Mouse (Mus musculus): Measurements from ENCODE around the gene Smtn.
A peak's percentile ranks its signal among the peaks of the same experiment; 100 is the strongest.

Smtn gene

DNA sequence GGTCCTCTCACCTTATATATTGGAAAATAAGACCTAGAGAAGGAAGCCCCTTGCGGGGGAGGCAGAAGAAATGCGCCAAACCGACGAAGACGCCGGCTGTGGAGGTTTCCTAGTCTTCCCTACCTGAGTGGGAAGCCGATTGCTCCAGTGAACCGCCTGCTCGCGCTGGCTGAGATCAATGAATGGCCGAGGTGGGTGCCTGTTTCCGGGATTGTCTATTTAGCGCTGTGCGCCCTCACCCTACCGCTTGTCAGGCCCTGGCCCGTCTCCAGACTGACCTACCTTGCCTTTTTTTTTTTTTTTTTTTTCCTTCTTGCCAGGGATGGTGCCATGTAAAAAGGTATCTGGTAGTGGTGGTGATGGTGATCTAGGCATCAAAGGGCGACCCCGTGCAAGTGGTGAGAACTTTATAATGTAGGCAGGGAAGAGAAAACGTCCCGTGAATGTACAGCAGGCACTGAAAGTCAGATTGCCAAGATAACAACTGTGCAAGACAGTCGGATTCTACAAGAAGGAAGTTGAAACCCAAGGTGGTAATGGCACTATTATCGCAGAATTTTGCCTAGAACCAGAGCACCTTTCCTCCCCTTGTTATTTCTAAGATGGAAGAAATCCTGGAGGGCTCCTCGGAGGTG lies at the start of gene Smtn:
Gene Smtn (minus strand): TSS at position 162 of the 635 bp plus-strand sequence.
- no peak for DNase-seq (ENCODE audit: low spot score)

GRCm38 (mm10) chr11:3588036-3588672 lies 47.7 kb upstream of the Smtn start:
- DNase-seq (ENCODE audit: low spot score) = no peak

GRCm38 (mm10) chr11:3587350-3587749 lies 46.9 kb upstream of the Smtn start:
- DNase-seq (ENCODE audit: low spot score) = no peak

DNA sequence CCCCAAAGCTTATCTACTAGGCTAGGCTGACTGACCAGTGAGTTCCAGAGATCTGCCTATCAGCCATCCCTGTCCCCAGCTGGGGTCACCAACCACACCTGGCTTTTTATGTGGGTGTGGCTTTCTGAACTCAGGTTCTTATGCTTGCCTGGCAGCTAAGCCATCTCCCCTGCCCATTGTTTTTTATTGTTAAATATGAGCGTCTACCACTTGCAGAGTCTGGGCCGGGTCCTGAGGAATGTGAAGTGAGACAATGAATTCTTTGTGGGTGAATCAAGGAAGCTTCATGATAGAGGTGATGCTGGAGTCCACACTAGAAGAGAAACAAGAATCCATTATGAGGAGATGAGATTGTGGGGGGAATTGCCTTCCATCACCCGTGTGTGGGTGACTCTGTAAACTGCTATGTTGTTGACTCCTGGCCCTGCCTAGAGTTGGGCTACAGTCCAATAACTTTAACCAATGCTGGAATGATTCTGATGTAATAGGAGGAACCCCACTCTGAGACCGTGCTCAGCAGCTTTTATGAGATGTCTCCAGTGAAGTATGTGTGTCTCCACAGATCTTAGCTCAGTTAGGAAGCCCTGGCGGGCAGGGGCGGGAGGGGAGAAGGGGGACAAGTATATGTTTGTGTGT lies 45.7 kb upstream of the Smtn start:
- no peak for DNase-seq (ENCODE audit: low spot score)

- DNase-seq (ENCODE audit: low spot score) = no peak
These were observed 42.7 kb upstream of the Smtn start for GRCm38 (mm10) chr11:3583127-3583526.

- no peak for DNase-seq (ENCODE audit: low spot score)
These were observed 41.5 kb upstream of the Smtn start for GRCm38 (mm10) chr11:3581908-3582307.

- no peak for DNase-seq (ENCODE audit: low spot score)
These were observed 40.1 kb upstream of the Smtn start for GRCm38 (mm10) chr11:3580306-3581084.

- DNase-seq (ENCODE audit: low spot score) = no peak
These were observed 37.8 kb upstream of the Smtn start for GRCm38 (mm10) chr11:3578050-3578725.

DNA sequence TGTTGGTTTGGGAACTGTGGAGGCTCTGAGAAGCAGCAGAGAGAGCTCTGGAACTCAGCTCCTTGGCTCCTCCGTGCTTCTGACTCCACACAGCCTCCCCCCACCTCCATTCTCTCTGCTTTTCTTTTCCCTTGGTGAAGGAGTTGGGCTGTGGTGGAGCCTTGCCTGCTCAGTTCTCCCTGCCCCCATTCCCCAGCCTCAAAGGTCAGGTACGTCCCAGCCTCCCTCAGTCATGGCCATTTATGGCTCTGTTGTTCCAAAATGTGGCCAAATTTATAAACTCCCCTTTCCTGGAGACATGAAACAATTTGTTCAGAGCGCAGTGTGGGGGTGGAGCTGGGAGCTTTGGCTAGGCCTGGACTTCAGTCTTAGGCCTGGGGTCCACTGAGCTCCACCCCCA lies 34.8 kb upstream of the Smtn start:
- DNase-seq (ENCODE audit: low spot score) = no peak

- peak; percentile 67 for DNase-seq (ENCODE audit: low spot score)
These were observed 32.7 kb upstream of the Smtn start for GRCm38 (mm10) chr11:3573092-3573491.

DNA sequence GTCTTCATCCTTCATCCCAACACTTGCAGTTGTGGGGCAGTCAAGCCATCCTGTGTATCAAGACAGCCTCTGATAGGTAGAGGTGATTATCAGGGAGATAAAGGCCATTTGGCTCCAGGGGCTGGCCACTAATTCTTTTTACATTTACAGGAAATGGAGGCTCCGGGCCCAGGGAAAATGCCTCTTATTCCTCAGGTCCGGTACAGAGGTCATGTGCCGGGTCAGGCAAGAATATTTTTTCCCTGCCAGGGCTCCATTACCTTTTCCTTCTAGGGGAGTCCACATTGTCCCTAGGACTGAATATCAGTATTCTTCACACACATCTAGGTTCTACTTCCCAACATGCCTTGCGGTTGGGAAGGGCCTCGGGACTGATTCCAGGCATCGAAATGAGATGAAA lies 31.8 kb upstream of the Smtn start:
- no peak for DNase-seq (ENCODE audit: low spot score)

GRCm38 (mm10) chr11:3570321-3570720 lies 29.9 kb upstream of the Smtn start:
- DNase-seq (ENCODE audit: low spot score) = no peak

DNA sequence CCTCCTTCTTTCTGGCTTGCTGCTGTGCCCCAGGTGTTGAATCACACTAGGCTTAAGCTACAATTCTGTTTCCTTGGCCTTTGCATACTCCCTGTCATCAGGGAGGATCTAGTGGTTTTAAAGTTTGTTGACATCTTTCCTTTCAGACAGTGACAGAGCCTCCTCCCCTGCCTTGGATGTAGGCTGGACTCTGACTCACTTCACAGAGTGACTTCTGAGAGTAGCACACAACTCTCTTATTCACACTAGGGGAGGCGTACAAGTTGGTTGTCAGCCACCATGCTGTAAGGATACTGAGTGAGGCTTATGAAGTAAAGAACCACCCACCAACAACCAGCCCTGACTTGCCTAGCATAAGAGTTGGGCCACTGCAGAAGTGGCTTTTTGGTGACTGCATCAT lies 27.5 kb upstream of the Smtn start:
- no peak for DNase-seq (ENCODE audit: low spot score)

DNA sequence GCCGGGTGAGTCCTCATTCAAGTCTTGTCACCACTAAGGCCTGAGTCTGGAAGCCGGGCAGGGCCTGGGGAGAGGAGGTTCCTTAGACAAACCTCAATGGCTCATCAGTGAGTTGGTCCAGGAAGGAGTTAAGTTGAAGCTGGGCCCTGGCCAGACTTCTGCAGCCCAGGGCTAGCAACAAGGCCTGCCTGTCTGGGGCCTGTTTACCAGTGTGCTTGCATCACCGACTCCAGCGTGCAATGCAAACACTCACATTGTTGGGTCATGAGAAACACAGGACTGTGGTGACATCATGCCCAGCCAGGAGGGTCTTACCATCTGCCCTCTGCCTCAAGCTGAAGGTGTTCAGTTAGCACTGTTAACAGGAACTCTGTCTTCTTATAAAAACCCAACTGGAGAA lies 25.6 kb upstream of the Smtn start:
- DNase-seq (ENCODE audit: low spot score) = no peak

DNA sequence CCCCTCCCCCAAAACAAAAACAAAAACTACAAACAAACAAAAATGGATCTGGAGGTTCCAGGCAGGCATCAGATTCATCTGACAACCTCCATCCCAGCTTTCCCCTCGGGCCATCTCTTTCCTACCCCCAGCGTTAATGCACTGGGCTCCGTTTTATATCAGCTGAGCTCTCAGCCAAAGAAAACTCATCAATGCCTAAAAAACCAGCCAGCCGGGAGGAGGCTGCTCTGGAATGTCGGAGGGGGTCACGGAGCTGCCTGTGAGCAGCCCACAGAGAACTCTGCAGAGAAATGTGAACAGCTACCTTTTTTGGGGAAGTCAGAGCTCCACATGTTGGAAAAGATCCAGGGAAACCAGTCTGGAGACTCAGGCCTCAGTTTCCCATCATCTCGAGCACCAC lies 24.0 kb upstream of the Smtn start:
- DNase-seq (ENCODE audit: low spot score) = no peak

DNA sequence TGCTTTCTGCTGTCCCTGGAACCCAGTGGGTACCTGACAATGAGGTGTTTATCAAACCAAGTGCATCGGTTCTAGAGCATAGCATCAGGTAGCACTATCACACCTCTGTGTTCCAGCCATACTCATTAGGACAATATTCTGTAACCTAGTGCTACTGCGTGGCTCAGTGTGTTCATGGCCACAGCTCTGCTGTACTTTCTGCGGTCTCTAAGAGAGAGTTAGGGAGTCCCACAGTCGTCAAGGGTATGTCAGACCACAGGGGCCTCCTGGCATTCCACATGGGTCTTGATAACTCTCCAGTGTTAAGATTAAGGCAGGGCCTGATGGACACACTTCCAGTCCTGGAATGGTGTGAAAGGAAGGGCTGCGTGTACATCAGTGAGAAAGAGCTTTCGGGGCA lies 23.4 kb upstream of the Smtn start:
- no peak for DNase-seq (ENCODE audit: low spot score)

DNA sequence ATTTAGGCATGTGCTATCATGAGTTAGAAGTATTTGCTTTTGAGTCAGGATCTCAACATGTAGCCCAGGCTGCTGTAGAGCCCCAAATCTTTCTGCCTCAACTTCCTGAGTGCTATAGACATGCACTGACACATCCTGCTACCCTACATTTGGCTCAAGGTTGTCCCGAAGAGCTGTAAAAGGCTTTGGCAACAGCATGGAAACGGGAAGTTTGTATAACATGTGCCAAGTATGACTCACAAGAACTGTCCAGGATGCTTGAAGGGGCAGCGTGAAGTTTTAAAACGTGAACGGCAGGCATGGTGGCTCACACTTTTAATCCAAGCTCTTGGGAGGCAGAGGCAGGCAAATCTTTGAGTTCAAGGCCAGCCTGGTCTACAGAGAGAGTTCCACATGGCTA lies 19.8 kb upstream of the Smtn start:
- DNase-seq (ENCODE audit: low spot score) = no peak

DNA sequence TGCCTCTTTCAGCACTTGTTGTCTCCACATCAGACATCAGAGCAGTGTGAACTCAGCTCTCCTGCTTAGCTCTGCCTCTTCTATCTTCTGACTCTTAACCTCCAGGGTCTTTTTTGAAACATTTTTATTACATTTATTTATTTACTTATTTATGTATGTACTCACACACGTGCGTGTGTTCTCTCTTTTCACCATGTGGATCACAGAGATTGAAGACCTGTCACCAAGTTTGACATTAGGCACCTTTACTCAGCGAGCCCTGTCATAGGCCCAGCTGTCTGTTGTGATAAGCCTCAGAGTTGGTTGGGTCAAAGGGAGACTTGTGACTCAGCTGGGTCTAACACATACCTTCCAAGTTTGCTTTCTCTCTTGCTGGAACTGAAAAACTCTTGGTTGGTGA lies 17.4 kb upstream of the Smtn start:
- DNase-seq (ENCODE audit: low spot score) = no peak

DNA sequence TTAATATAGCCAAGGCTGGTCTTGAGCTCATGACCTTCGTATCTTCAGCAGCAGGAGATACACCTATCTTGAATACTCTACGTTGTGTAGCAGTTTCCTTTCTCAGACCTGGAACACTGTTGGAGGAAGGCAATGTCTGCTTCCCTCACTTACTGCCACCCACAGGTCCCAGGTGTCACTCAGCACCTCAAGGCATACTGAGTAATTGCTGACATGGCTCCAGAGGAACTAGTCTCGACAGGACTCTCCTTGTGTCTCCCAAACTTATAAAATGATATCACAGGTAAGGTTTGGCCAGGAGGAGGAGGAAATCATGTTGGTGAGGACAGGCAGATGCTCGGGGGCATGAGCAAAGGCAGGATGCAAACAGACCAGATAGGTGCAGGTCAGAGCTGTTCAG lies 14.6 kb upstream of the Smtn start:
- no peak for DNase-seq (ENCODE audit: low spot score)

- DNase-seq (ENCODE audit: low spot score) = no peak
These were observed 9.4 kb upstream of the Smtn start for GRCm38 (mm10) chr11:3549791-3550190.

- no peak for DNase-seq (ENCODE audit: low spot score)
These were observed 8.3 kb upstream of the Smtn start for GRCm38 (mm10) chr11:3548564-3549295.

GRCm38 (mm10) chr11:3547969-3548368 lies 7.6 kb upstream of the Smtn start:
- DNase-seq (ENCODE audit: low spot score) = peak; percentile 54
